Mouse (Mus musculus): ENCODE results near the gene Spice1. TPM values are rescaled to one million over a fixed set of nuclear protein-coding genes. Genes with fewer than 3 reads are reported as not detected.

Spice1 gene
- 8.4 and 13.5 TPM in 2 replicates for total RNA-seq (2014; rRNA removed; ENCODE audit: low replicate concordance)
- polyA plus RNA-seq (2015; fragmentation: Nextera tagmentation; extraction: Ambion mirVana), result 6.0 and 8.5 TPM in 2 replicates

DNA sequence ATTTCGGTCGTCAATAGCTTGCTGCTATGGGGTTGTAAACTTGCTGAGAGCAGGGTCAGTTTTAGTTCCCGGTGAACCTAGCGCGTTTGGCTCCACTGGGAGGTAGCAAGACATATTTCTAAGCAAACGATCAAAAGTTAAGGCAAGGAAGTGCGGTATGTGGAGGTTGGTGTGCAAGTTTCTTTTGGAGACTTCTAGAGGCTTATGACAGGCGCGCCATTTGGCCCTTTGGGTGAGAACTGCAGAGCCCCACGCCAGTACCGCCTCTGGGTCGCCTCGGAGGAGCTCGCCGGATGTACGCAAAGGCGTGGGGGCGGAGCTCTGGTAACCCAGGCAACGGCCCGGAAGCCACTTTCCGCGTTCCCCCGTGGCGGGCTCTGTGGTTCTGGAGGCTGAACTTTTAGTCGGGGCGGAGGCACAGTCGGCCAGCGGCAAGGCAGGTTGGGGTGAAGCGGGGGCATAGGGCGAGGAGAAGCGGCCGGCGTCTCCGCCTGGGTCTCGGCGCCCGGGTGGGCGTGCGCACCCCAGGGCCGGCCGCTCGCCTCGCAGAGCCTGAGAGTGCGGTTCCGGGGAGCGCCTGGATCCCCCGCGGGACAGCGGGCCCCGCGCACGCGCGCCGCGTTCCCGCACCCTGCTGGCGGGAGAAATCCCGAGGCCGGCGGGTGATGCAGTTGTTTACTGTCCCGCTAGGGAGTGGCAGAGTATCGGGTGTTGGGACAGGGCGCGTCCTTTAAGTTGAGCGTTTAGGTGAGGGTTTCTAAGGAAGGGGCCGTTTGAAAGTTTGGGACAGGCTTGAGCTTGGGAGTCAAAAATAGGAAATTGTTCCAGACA, at the start of gene Spice1:
Gene Spice1, plus strand, starts transcription at position 51 of the 831 bp plus-strand sequence.
- no peaks in the 10 kb centered on the region for H3K9me3 ChIP-seq (replicated peaks; ENCODE audit: control insufficient read depth, low read length)
- no peaks in the 10 kb centered on the region for H3K36me3 ChIP-seq (replicated peaks; ENCODE audit: control insufficient read depth, insufficient read depth, low read length)
- H3K4me3 ChIP-seq (ENCODE audit: low read depth, low read length), result peak within 1 kb of the TSS; percentile 88
- peak; percentile 90 for DNase-seq (ENCODE audit: low spot score)
- peak; percentile 99 for ATAC-seq (ENCODE audit: insufficient read depth, low read depth)
- under 1% methylated on average over 66 of the region's 67 CpGs for WGBS
- H3K27me3 ChIP-seq (ENCODE audit: control insufficient read depth, insufficient read depth, low read length), result no peaks in the 10 kb centered on the region
- peak within 1 kb of the TSS; percentile 94 for H3K27ac ChIP-seq (ENCODE audit: low read depth)
- peaks cover 20% of the 10 kb centered on the region; the same call in 1 of the 2 replicates for H3K4me1 ChIP-seq (ENCODE audit: control insufficient read depth, insufficient read depth)
- H3K9ac ChIP-seq (replicated peaks; ENCODE audit: low read depth, low read length), result peak within 1 kb of the TSS; percentile 77
- TF ChIP-seq EP300 (IDR thresholded peaks at IDR 0.05; ENCODE audit: low read depth) (peak; percentile 16; the same call in 1 of the 2 replicates), CTCF (IDR thresholded peaks at IDR 0.05; ENCODE audit: low read depth) (peak; percentile 42)
- H3K4me2 ChIP-seq (ENCODE audit: low read depth, low read length), result peak within 1 kb of the TSS; percentile 73

DNA sequence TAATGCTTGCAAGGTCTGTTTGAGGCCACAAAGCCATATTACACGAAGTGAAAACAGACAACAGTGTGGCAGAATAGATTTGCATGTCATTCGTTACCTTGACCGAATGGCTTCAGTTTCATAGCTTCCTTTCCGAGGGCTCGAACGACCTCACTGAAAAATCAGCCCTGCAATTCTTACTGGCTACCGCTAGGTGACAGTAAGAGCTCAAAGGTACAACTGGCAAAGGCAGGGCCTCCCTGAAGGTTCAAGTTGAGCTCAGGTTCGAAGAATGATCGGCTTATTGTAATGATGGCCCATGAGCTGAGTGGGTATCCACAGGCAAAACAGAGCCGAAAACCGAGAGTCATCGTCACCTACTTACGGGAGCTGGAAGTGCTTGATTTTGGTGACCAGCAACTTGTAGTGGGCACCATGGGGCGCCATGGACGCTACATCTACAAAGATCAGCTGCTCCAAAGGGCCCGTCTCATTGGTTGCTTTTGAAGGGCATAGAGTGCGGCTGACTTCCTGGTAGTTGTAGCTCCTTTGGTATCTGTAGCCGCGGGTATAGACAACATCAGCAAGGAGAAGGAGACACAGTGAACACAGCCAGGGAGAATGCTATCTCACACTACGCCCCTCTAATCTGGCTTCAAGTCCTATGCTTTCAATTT, 47.4 kb upstream of the Spice1 start:
- H3K9ac ChIP-seq (replicated peaks; ENCODE audit: low read depth, low read length), result no peak overlapping the region
- no peaks in the 10 kb centered on the region for H3K4me1 ChIP-seq (ENCODE audit: control insufficient read depth, insufficient read depth)
- no peaks in the 10 kb centered on the region for H3K27me3 ChIP-seq (ENCODE audit: control insufficient read depth, insufficient read depth, low read length)
- H3K27ac ChIP-seq (ENCODE audit: low read depth), result no peak overlapping the region
- H3K4me2 ChIP-seq (ENCODE audit: low read depth, low read length), result no peak overlapping the region
- WGBS, result 69% methylated on average over 20 of the region's 20 CpGs
- no peak overlapping the region for H3K4me3 ChIP-seq (ENCODE audit: low read depth, low read length)
- DNase-seq (ENCODE audit: low spot score) (no peak), ATAC-seq (ENCODE audit: insufficient read depth, low read depth) (no peak)
- TF ChIP-seq EP300 (IDR thresholded peaks at IDR 0.05; ENCODE audit: low read depth), result no peak
- TF ChIP-seq CTCF (IDR thresholded peaks at IDR 0.05; ENCODE audit: low read depth), result peak; percentile 50
- H3K36me3 ChIP-seq (replicated peaks; ENCODE audit: control insufficient read depth, insufficient read depth, low read length), result no peaks in the 10 kb centered on the region
- H3K9me3 ChIP-seq (replicated peaks; ENCODE audit: control insufficient read depth, low read length), result no peaks in the 10 kb centered on the region

DNA sequence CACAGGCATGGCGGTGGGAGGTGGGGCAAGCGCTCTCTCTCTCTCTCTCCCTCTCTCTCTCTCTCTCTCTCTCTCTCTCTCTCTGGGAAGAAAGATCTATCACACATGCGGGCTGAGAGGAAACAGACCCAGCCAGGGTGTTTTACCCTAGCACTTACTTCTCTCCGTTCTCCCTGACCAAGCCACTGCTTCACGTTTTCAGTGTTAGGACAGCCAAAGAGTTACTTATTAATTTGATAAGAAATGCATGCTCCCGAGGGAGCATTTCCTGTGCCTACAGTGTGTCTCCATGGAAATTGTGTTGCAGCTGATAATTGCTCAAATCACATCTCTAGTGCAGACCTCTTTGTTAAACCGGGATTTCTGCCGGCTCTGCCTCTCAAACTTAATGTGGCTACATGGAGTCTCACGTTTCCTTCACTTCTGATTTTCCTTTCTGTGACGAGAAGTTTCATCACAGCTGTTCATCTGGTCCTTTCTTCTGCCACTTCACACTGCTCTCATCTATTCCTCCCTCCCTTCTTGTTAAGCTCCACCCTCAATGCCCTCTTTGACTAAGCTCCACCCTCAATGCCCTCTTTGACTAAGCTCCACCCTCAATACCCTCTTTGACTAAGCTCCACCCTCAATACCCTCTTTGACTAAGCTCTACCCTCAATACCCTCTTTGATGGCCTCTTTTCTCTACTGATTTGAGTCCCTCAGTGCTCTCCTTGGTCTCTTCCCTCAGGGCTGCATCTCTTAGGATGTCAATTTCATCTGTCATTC, 44.6 kb upstream of the Spice1 start:
- H3K4me3 ChIP-seq (ENCODE audit: low read depth, low read length), result no peak overlapping the region
- no peak for DNase-seq (ENCODE audit: low spot score)
- no peaks in the 10 kb centered on the region for H3K9me3 ChIP-seq (replicated peaks; ENCODE audit: control insufficient read depth, low read length)
- no peaks in the 10 kb centered on the region for H3K4me1 ChIP-seq (ENCODE audit: control insufficient read depth, insufficient read depth)
- H3K4me2 ChIP-seq (ENCODE audit: low read depth, low read length), result no peak overlapping the region
- H3K9ac ChIP-seq (replicated peaks; ENCODE audit: low read depth, low read length), result no peak overlapping the region
- no peak for ATAC-seq (ENCODE audit: insufficient read depth, low read depth)
- H3K27me3 ChIP-seq (ENCODE audit: control insufficient read depth, insufficient read depth, low read length), result no peaks in the 10 kb centered on the region
- TF ChIP-seq EP300 (IDR thresholded peaks at IDR 0.05; ENCODE audit: low read depth) (no peak), CTCF (IDR thresholded peaks at IDR 0.05; ENCODE audit: low read depth) (no peak)
- WGBS, result 36% methylated on average over 10 of the region's 10 CpGs
- no peaks in the 10 kb centered on the region for H3K36me3 ChIP-seq (replicated peaks; ENCODE audit: control insufficient read depth, insufficient read depth, low read length)
- H3K27ac ChIP-seq (ENCODE audit: low read depth), result no peak overlapping the region

DNA sequence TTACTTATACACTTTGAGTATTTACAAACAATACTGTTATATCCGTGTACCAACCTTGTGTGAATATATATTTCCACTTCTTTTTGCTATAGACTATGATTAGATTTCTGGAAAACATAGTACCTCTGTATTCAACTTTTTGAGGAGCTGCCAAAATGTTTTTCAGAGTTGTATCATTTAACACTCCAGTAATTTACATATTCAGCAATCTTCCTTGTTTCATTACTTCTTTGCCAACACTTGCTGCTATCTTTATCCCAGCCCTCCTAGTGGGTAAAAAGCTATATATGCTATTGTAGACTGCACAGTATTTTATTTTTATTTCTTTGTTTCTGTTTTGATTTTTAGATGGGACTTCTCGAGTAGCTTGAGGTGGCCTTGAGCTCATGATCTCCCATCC, 43.1 kb upstream of the Spice1 start:
- Histone ChIP-seq H3K27me3 (ENCODE audit: control insufficient read depth, insufficient read depth, low read length) (no peaks in the 10 kb centered on the region), H3K9me3 (replicated peaks; ENCODE audit: control insufficient read depth, low read length) (no peaks in the 10 kb centered on the region), H3K36me3 (replicated peaks; ENCODE audit: control insufficient read depth, insufficient read depth, low read length) (no peaks in the 10 kb centered on the region), H3K4me2 (ENCODE audit: low read depth, low read length) (no peak overlapping the region), H3K4me1 (ENCODE audit: control insufficient read depth, insufficient read depth) (no peaks in the 10 kb centered on the region), H3K27ac (ENCODE audit: low read depth) (no peak overlapping the region), H3K9ac (replicated peaks; ENCODE audit: low read depth, low read length) (no peak overlapping the region), H3K4me3 (ENCODE audit: low read depth, low read length) (no peak overlapping the region)
- 54% methylated on average over 2 of the region's 2 CpGs for WGBS
- DNase-seq (ENCODE audit: low spot score) (no peak), ATAC-seq (ENCODE audit: insufficient read depth, low read depth) (no peak)
- TF ChIP-seq EP300 (IDR thresholded peaks at IDR 0.05; ENCODE audit: low read depth) (no peak), CTCF (IDR thresholded peaks at IDR 0.05; ENCODE audit: low read depth) (no peak)

DNA sequence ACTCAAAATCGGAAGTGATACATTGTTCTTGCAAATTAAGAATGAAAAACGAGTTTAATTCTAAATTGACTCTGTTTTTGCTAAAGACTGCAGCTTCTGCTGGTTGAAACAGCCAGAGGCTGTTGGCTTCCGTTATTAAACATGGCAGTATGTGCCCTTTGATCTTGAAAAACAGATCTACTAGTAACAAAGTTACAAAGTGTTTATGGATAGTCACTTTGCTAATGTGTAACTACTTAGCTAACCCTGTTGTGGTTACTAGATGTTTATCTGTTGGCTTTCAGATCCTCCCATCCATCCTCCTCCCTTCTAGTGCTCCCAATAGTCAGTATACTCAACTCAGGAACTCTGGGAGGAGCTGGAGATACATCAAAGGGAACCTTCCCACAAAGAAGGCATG, 41.3 kb upstream of the Spice1 start:
- no peak overlapping the region for H3K4me2 ChIP-seq (ENCODE audit: low read depth, low read length)
- no peak for TF ChIP-seq EP300 (IDR thresholded peaks at IDR 0.05; ENCODE audit: low read depth)
- no peak for TF ChIP-seq CTCF (IDR thresholded peaks at IDR 0.05; ENCODE audit: low read depth)
- H3K9me3 ChIP-seq (replicated peaks; ENCODE audit: control insufficient read depth, low read length), result no peaks in the 10 kb centered on the region
- no peak overlapping the region for H3K27ac ChIP-seq (ENCODE audit: low read depth)
- DNase-seq (ENCODE audit: low spot score), result no peak
- H3K4me3 ChIP-seq (ENCODE audit: low read depth, low read length), result no peak overlapping the region
- ATAC-seq (ENCODE audit: insufficient read depth, low read depth), result no peak
- no peaks in the 10 kb centered on the region for H3K36me3 ChIP-seq (replicated peaks; ENCODE audit: control insufficient read depth, insufficient read depth, low read length)
- H3K27me3 ChIP-seq (ENCODE audit: control insufficient read depth, insufficient read depth, low read length), result no peaks in the 10 kb centered on the region
- 43% methylated on average over 3 of the region's 3 CpGs for WGBS
- H3K9ac ChIP-seq (replicated peaks; ENCODE audit: low read depth, low read length), result no peak overlapping the region
- H3K4me1 ChIP-seq (ENCODE audit: control insufficient read depth, insufficient read depth), result no peaks in the 10 kb centered on the region

All from heart, postnatal 0 days (tissue).